Mouse (Mus musculus) adrenal gland, adult 8-10 months (tissue): Measurements from ENCODE around the gene Olfr818. TPM values are rescaled to one million over a fixed set of nuclear protein-coding genes. Genes with fewer than 3 reads are reported as not detected.
"Not testable (repeated sequence)": the region's sequence is repeated elsewhere in the genome, so short reads cannot be mapped to it uniquely, and the experiment has no call there.

Experiments used
- DNase-seq: peaks from one replicate; pipeline ENCODE4 v3.0.0; 2022
- total RNA-seq, 4 experiments: library from RNA; stranded (reverse); gene quantifications; 2 replicates each; pipeline ENCODE4 v1.2.4; 2022

The Olfr818 gene
- total RNA-seq: not detected

DNA sequence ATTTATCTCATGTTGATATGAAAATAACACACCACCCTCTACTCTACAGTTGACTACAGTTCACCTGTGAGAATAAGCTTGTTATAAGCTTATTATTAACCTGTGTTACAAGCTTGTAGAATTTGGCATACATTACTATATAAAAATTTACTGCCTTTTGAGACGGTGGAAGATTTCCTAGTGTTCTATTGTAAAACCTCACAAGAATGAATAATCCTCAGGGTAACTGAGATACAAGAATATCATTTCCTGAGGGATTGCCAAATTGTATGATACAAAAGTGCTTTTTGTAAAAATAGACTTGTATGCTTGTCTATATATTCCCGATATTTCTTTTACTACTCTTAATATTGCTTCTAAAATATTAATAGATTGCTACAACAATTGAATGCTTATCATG is at the start of gene Olfr818:
TSS of gene Olfr818 (minus strand) at position 101 of the 400 bp plus-strand sequence.
- no peak for DNase-seq

DNA sequence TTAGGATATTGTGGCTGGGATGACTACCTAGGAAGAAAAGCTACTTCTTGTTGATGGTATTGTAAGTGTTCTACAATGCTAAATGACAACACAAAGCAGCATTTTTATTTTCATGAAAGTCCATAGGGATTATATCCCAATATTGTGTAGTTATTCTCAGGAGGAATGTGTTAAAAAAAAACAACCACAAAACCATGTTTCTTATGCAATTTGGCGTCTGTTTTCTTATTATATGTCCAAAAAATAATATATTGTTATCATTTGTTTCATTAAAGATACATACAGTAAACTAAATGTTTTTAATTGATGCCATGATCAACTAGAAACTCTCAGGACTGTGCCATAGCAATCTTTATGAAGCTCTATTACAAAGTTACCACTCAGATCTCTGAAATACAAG is 36.1 kb upstream of the Olfr818 start, which contains the start of gene Gm10310:
TSS of gene Gm10310 (minus strand) at position 101 of the 400 bp plus-strand sequence.
- DNase-seq: not testable (repeated sequence)

DNA sequence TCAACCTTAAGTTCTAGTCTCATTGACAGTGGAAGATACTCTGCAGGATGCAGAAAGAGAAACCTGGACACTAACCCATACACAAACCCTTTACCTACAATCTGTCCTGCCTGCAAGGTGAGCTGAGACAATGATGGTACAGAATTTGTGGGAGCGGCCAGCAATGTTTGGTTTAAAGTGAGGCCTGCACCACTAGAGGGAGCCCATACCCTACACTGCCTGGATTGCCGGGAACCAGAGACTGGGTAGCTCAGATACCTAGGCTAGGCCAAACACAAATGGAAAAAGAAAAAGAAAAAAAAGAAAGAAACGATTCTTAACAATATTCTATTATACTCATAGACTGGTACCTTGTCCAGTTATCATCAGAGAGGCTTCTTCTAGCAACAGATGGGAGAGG is 33.0 kb upstream of the Olfr818 start:
- not testable (repeated sequence) for DNase-seq

DNA sequence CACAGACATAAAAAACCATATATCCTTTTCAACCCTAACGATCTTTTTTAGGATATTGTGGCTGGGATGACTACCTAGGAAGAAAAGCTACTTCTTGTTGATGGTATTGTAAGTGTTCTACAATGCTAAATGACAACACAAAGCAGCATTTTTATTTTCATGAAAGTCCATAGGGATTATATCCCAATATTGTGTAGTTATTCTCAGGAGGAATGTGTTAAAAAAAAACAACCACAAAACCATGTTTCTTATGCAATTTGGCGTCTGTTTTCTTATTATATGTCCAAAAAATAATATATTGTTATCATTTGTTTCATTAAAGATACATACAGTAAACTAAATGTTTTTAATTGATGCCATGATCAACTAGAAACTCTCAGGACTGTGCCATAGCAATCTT is 27.1 kb upstream of the Olfr818 start, which contains the start of gene Olfr247:
TSS of gene Olfr247 (minus strand) at position 101 of the 400 bp plus-strand sequence.
- DNase-seq: not testable (repeated sequence)

DNA sequence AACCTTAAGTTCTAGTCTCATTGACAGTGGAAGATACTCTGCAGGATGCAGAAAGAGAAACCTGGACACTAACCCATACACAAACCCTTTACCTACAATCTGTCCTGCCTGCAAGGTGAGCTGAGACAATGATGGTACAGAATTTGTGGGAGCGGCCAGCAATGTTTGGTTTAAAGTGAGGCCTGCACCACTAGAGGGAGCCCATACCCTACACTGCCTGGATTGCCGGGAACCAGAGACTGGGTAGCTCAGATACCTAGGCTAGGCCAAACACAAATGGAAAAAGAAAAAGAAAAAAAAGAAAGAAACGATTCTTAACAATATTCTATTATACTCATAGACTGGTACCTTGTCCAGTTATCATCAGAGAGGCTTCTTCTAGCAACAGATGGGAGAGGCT is 24.1 kb upstream of the Olfr818 start:
- DNase-seq: not testable (repeated sequence)

DNA sequence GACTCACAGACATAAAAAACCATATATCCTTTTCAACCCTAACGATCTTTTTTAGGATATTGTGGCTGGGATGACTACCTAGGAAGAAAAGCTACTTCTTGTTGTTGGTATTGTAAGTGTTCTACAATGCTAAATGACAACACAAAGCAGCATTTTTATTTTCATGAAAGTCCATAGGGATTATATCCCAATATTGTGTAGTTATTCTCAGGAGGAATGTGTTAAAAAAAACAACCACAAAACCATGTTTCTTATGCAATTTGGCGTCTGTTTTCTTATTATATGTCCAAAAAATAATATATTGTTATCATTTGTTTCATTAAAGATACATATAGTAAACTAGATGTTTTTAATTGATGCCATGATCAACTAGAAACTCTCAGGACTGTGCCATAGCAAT is 18.3 kb upstream of the Olfr818 start, which contains the start of gene Olfr819:
TSS of gene Olfr819 (minus strand) at position 101 of the 400 bp plus-strand sequence.
- DNase-seq: not testable (repeated sequence)

DNA sequence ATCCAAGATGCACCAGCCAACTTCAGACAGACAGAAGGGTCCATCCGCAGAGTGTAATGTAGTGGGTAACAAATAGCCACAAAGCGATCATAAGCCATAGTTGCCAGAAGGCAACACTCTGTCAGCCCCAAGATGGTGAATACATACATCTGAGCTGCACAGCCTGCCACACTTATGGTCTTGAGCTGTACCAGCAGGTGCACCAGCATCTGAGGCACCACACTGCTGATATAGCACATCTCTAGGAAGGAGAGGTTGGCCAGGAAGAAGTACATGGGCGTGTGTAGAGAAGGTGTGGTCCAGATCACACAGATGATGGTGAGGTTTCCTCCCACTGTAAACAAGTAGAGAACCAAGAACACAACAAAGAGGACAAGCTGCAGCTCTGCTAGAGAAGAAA is 17.3 kb upstream of the Olfr818 start:
- DNase-seq: not testable (repeated sequence)

DNA sequence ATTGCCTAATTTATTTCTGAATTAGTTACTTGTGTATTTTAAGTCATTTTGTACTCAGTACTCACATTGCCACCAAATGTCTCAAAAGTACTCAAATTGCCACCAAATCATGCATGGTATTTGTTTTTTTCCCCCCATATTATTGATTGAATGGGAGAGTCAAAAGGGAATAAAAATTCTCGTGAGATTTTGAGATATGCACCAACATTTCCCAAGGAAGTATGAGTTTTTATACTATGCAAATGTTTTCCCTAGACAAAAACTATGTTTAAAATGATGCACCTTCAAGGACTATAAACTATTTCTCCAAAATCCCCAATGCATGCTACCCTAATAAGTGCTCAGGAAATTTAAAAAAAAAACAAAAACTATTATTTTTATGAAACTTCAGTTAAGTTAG is 33.4 kb downstream of the Olfr818 start, which contains the start of gene Olfr816:
TSS of gene Olfr816 (minus strand) at position 101 of the 400 bp plus-strand sequence.
- DNase-seq: no peak

DNA sequence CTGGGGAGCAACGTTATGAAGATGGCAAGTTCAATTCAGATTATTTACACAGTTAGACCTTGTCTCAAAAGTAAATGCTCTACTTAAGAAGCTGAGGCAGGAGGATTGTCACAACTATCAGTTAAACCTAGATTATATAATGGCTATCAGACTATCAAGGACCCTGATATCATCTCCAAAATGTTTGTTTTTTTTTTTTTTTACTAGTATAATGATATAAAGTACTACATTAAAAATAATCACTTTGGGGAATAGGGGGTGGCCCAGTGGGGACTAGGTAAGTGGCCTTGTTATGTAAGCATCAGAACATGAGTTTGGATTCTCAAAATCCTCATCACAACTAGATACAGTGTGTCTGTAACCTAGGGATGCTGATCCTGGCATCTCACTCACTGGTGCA is 43.1 kb downstream of the Olfr818 start, which contains the start of gene Olfr815:
TSS of gene Olfr815 (minus strand) at position 101 of the 400 bp plus-strand sequence.
- DNase-seq: not testable (repeated sequence)

Other genes starting within 250 kb of the Olfr818 start
- not detected for gene Olfr804, start 245.9 kb downstream of the Olfr818 start, total RNA-seq
- not detected for gene Olfr805, start 219.7 kb downstream of the Olfr818 start, total RNA-seq
- not detected for gene Olfr806, start 207.2 kb downstream of the Olfr818 start, total RNA-seq
- not detected for gene Olfr807, start 191.3 kb downstream of the Olfr818 start, total RNA-seq
- gene Olfr808, start 183.6 kb downstream of the Olfr818 start, total RNA-seq: not detected
- not detected for gene Olfr809, start 174.5 kb downstream of the Olfr818 start, total RNA-seq
- not detected for gene Olfr810, start 154.2 kb downstream of the Olfr818 start, total RNA-seq
- gene Olfr811, start 144.7 kb downstream of the Olfr818 start, total RNA-seq: not detected
- not detected for gene Olfr812, start 103.0 kb downstream of the Olfr818 start, total RNA-seq
- not detected for gene Olfr813, start 93.7 kb downstream of the Olfr818 start, total RNA-seq
- gene Olfr814, start 69.2 kb downstream of the Olfr818 start, total RNA-seq: not detected
- gene Olfr815, start 43.2 kb downstream of the Olfr818 start, total RNA-seq: under 1 TPM in 1 of 4 experiments, not detected in 3; 0.32 TPM
- gene Olfr816, start 33.5 kb downstream of the Olfr818 start, total RNA-seq: not detected
- gene Olfr819, start 18.2 kb upstream of the Olfr818 start, total RNA-seq: not detected
- not detected for gene Olfr247, start 27.0 kb upstream of the Olfr818 start, total RNA-seq
- not detected for gene Gm10310, start 36.0 kb upstream of the Olfr818 start, total RNA-seq
- gene Olfr820, start 63.5 kb upstream of the Olfr818 start, total RNA-seq: not detected
- gene Olfr821, start 81.2 kb upstream of the Olfr818 start, total RNA-seq: not detected
- not detected for gene Olfr822, start 122.1 kb upstream of the Olfr818 start, total RNA-seq
- not detected for gene Olfr823, start 166.3 kb upstream of the Olfr818 start, total RNA-seq
- gene Olfr824, start 180.9 kb upstream of the Olfr818 start, total RNA-seq: not detected
- not detected for gene Olfr825, start 217.7 kb upstream of the Olfr818 start, total RNA-seq
- gene Olfr826, start 235.1 kb upstream of the Olfr818 start, total RNA-seq: not detected